Mouse (Mus musculus) Patski (cell line): ENCODE measurements around the gene Nat8l. TPM values are rescaled to one million over a fixed set of nuclear protein-coding genes. Genes with fewer than 3 reads are reported as not detected.
A peak's percentile ranks its signal among the peaks of the same experiment; 100 is the strongest.

Source experiments
- ATAC-seq: fragments of 100-300 bp; one replicate; pipeline ENCODE4 v1.8.0; 2021
- CTCF ChIA-PET: fragments of 350-600 bp; sonication (Branson Sonifier 250); formaldehyde crosslinking; loops from one replicate; lab custom pipeline; 2022; ENCODE audit warnings: inconsistent platforms; lab: Charles Lee
- POLR2A ChIA-PET: fragments of 350-600 bp; sonication (Branson Sonifier 250); formaldehyde crosslinking; loops from one replicate; lab custom pipeline; 2022; ENCODE audit warnings: antibody characterized with exemption, inconsistent platforms; lab: Charles Lee
- DNase-seq: peaks from one replicate; pipeline ENCODE4 v3.0.0-alpha.2; 2011; ENCODE audit warnings: low read depth, low spot score
- H3K27me3 ChIP-seq: fragments of 371-371 bp; one replicate; pipeline ENCODE4 v1.5.1; 2021
- CTCF ChIP-seq: fragments of 100-300 bp; IDR thresholded peaks from one replicate; pipeline ENCODE4 v1.5.1; 2021
- in situ Hi-C: fragments of 300-500 bp; cut with MboI; formaldehyde crosslinking; loops from 3 replicates; pipeline ENCODE4 v1.11.1; 2018; ENCODE audit warnings: low pct_unique_long_range_greater_than_20kb, mixed read lengths
- polyA plus RNA-seq: library from polyadenylated mRNA; unstranded; gene quantifications from one replicate; pipeline ENCODE4 v1.2.3, GENCODE M21; 2021

The Nat8l gene
- polyA plus RNA-seq, 1 experiment from 2014 or later, result 1.0 TPM

- in situ Hi-C loops, result no loop called here
- ChIA-PET POLR2A (interaction anchor here (0.6 kb wide), 1 partner anchor 561 kb away, joined by 3 read pairs; no protein-coding TSS in a partner anchor), CTCF (no interaction called here)
- TF ChIP-seq CTCF, result peak; percentile 99
- no peak for DNase-seq
- no peaks in the 10 kb centered on the region for H3K27me3 ChIP-seq
- peak; percentile 75 for ATAC-seq
These were observed 12.3 kb upstream of the Nat8l start, which contains the start of gene Gm1673 for GRCm38 (mm10) chr5:33983309-33984121. Gene Gm1673, plus strand, starts transcription at chr5:33983433.

GRCm38 (mm10) chr5:33994671-33995625, 836 bp upstream of the Nat8l start:
- ATAC-seq, result no peak
- H3K27me3 ChIP-seq, result peaks cover 22% of the 10 kb centered on the region
- no peak for TF ChIP-seq CTCF
- POLR2A ChIA-PET, result no interaction called here
- DNase-seq, result no peak
- in situ Hi-C loops, result no loop called here
- CTCF ChIA-PET, result no interaction called here

- in situ Hi-C loops, result no loop called here
- ATAC-seq, result no peak
- CTCF ChIA-PET, result no interaction called here
- H3K27me3 ChIP-seq, result peaks cover 22% of the 10 kb centered on the region
- no peak for DNase-seq
- TF ChIP-seq CTCF, result no peak
- POLR2A ChIA-PET, result interaction anchor here (0.8 kb wide), 1 partner anchor 52 kb away, joined by 3 read pairs; no protein-coding TSS in a partner anchor
These were observed 886 bp downstream of the Nat8l start for GRCm38 (mm10) chr5:33996694-33997045.

DNA sequence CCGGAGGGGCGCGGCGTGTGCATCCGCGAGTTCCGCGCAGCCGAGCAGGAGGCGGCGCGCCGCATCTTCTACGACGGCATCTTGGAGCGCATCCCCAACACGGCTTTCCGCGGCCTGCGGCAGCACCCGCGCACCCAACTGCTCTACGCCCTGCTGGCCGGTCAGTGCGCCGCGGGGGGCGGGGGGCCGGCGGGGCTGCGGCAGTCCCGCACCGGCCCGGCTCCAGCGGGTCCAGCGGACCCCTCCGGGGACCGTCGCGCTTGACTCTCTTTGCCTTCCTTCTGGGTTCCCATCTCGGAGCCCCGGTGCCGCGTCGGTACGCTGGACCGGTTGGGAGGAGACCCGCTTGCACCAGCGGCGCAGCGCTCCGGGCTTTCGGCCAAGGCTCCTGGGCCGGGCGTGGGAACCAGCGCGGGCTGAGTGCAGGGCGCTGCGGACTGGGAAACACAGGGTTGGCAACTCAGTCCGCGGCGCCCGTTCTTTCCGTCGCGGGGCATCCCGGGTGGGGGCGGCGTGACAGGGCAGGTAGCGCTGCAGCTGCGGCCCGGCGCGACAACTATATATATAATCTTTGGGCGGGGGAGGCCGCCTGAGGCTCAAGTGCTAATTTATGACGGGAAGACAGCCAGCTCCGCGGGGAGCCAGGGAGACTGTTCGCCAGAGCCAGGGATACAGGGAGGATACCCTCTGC, 1.4 kb downstream of the Nat8l start:
- in situ Hi-C loops, result no loop called here
- ChIA-PET CTCF (no interaction called here), POLR2A (no interaction called here)
- DNase-seq, result no peak
- no peak for TF ChIP-seq CTCF
- ATAC-seq, result no peak
- peaks cover 22% of the 10 kb centered on the region for H3K27me3 ChIP-seq

DNA sequence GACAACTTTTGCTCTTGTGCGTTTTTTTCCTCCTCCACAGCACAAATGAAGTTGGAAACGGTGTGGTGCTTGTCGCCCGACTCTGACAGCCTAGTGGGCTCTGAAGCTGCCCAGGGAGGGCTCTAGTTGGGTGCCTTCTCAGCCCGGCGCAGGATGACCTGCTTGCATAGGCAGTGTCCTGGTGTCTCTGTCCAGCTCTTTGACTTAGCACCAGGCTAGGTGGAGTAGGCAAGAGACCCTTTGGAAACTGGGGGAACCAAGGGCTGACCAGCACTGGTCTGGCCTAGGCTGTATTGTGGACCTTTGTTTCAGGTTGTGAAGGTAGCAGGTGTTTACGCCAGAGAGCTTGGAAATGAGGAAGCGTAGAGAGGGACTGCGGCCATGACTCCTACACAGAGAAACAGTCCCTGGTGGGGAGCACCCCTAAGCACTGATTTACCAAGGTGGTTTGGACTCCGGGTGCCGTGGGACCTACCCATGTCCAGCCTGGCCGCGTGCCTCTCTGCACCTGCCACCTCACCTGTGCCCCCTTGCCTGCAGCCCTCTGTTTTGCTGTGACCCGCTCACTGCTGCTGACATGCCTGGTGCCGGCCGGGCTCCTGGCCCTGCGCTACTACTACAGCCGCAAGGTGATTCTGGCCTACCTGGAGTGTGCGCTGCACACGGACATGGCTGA, 2.2 kb downstream of the Nat8l start:
- DNase-seq (no peak), ATAC-seq (no peak)
- CTCF ChIA-PET, result no interaction called here
- POLR2A ChIA-PET, result no interaction called here
- peaks cover 22% of the 10 kb centered on the region for H3K27me3 ChIP-seq
- in situ Hi-C loops, result no loop called here
- TF ChIP-seq CTCF, result no peak

- CTCF ChIA-PET, result no interaction called here
- H3K27me3 ChIP-seq, result peaks cover 22% of the 10 kb centered on the region
- in situ Hi-C loops, result no loop called here
- TF ChIP-seq CTCF, result no peak
- POLR2A ChIA-PET, result no interaction called here
- no peak for DNase-seq
- ATAC-seq, result no peak
These were observed 2.7 kb downstream of the Nat8l start for GRCm38 (mm10) chr5:33998505-33998877.

DNA sequence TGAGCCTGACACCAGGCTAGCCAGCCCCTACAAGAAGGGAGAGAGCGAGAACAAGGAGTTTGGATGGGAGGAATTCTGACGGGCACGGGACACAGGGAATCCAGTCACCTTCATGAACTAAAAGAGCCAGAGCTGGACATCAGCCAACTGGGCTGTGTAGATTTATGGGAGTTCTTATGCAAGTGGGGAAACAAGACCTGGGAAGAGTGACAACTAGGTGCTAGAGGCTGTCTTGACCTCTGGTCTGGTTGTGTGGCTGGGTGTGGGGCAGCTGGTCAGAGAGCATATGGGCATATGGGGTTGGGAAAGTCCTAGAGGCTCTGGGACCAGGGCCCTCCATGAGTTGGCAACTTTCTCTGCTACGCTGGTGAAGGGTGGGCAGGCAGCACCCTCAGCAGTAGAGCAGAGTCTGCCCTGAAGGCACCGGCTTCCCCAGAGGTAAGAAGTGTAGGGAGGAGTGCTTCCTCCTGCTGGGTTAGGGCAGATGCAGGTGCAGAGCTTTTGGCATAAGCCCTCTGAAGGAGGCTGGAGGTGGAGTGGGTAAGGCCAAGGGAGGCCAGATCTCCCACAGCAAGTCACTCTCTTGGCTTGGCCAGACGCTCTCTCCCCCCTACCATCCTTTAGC, 3.8 kb downstream of the Nat8l start:
- peaks cover 22% of the 10 kb centered on the region for H3K27me3 ChIP-seq
- ChIA-PET POLR2A (no interaction called here), CTCF (no interaction called here)

DNA sequence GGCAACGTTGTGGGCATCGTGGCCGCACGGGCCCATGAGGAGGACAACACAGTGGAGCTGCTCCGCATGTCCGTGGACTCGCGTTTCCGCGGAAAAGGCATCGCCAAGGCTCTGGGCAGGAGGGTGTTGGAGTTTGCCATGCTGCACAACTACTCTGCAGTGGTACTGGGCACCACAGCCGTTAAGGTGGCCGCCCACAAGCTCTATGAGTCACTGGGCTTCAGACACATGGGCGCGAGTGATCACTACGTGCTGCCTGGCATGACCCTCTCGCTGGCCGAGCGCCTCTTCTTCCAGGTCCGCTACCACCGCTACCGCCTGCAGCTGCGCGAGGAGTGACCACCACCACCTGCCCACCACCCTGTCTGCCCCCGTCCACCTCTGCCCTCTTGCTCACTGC, 5.0 kb downstream of the Nat8l start:
- peaks cover 13% of the 10 kb centered on the region for H3K27me3 ChIP-seq
- TF ChIP-seq CTCF, result no peak
- CTCF ChIA-PET, result no interaction called here
- DNase-seq (no peak), ATAC-seq (no peak)
- POLR2A ChIA-PET, result no interaction called here
- in situ Hi-C loops, result no loop called here

More for the DNA sequence above, 3.8 kb downstream of the Nat8l start:
- no peak for TF ChIP-seq CTCF
- in situ Hi-C loops, result no loop called here
- DNase-seq, result no peak
- no peak for ATAC-seq

DNA sequence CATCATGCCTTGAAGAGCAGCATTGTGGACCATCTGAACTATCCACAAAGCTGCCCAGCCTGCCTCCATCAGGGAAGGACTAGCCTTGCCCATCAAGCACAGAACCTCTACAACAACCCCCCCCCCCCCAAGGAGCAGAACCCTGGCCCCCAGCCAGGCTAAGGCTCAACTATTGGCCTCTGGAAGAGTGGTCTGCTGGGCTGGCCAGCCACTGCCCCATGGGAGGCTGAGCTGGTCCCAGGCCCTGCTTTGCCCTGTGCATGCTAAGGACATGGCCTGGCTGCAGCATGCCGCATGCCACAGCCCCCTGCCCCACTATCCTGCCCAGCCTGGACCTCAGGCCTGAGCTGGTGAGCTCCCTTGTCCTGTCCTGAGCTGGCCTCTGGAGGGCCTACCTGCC, 5.6 kb downstream of the Nat8l start:
- H3K27me3 ChIP-seq, result peaks cover 7% of the 10 kb centered on the region
- POLR2A ChIA-PET, result no interaction called here
- no peak for DNase-seq
- in situ Hi-C loops, result no loop called here
- CTCF ChIA-PET, result no interaction called here
- TF ChIP-seq CTCF, result no peak
- ATAC-seq, result no peak

GRCm38 (mm10) chr5:34002636-34003035, 6.9 kb downstream of the Nat8l start:
- ChIA-PET POLR2A (no interaction called here), CTCF (no interaction called here)
- no peak for ATAC-seq
- TF ChIP-seq CTCF, result no peak
- no peak for DNase-seq
- in situ Hi-C loops, result no loop called here
- peaks cover 2% of the 10 kb centered on the region for H3K27me3 ChIP-seq
